Mouse (Mus musculus): ENCODE measurements around the gene Btbd9. TPM values are rescaled to one million over a fixed set of nuclear protein-coding genes. Genes with fewer than 3 reads are reported as not detected.

Btbd9 gene
- total and polyA plus RNA-seq, 3 experiments = 24.7 to 33.8 TPM; not detected in 1

DNA sequence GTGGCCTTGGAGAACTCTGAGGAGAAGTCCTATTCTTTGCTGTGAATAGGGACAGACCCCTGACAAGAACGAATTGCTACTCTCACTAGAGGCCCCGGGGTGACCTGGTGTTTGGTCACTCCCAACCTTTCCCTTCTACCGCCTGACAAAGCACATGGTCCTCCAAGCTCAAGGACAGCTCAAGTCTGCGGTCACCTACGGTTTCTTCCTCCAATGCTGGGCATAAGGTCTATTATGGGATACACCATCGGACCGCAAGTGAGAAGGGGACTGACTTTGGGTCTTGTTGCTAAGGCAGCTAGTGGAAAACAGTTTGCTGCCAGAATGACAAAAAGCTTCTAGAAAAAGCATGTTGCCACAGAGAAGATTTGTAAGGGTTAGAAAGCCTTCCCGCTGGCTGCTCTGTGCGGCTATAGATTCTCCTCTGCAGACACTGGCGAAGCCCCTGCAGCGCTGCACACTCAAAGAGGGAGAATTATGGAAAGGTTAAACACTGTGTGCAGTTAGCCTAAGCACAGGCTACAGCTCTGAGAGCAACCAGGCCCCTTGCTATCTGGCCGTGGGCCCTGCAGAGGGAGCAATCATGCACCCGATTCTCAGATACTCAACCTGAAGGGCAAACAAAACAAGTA lies 235.7 kb downstream of the Btbd9 start:
- no peak overlapping the region for H3K4me3 ChIP-seq (ENCODE audit: control insufficient read depth in 1 of 2, insufficient read depth in 1 of 2, low read depth in 2 of 2, low read length in 2 of 2)
- TF ChIP-seq CTCF (IDR thresholded peaks at IDR 0.05 in 2 of 3, conservative IDR thresholded peaks at IDR 0.05 in 1 of 3; ENCODE audit: control insufficient read depth in 1 of 3, insufficient read depth in 1 of 3, low read depth in 2 of 3, low read length in 3 of 3, poor library complexity in 1 of 3, severe bottlenecking in 1 of 3) = no peak
- no peaks in the 10 kb centered on the region for H3K27me3 ChIP-seq (ENCODE audit: control insufficient read depth in 1 of 2, insufficient read depth in 2 of 2, low read length in 2 of 2)
- no peak overlapping the region for H3K9ac ChIP-seq (ENCODE audit: control insufficient read depth, low read depth, low read length, poor library complexity, severe bottlenecking)
- H3K9me3 ChIP-seq (replicated peaks; ENCODE audit: insufficient read depth, low read length) = no peaks in the 10 kb centered on the region
- no peaks in the 10 kb centered on the region; a peak in 1 of 4 replicates for H3K4me1 ChIP-seq (ENCODE audit: control insufficient read depth in 1 of 2, insufficient read depth in 2 of 2, low read length in 2 of 2)
- H3K79me2 ChIP-seq (ENCODE audit: control insufficient read depth, insufficient read depth, low read length, poor library complexity) = no peaks in the 10 kb centered on the region
- 0 out of 4 replicates have a peak, but pooled peaks cover 0 to under 1% of the 10 kb centered on the region in 2 experiments for H3K36me3 ChIP-seq (ENCODE audit: control insufficient read depth in 1 of 2, insufficient read depth in 2 of 2, low read length in 2 of 2)
- DNase-seq (ENCODE audit: low read depth, low spot score) = no peak
- no peak overlapping the region for H3K27ac ChIP-seq (ENCODE audit: control insufficient read depth, low read depth, low read length)

DNA sequence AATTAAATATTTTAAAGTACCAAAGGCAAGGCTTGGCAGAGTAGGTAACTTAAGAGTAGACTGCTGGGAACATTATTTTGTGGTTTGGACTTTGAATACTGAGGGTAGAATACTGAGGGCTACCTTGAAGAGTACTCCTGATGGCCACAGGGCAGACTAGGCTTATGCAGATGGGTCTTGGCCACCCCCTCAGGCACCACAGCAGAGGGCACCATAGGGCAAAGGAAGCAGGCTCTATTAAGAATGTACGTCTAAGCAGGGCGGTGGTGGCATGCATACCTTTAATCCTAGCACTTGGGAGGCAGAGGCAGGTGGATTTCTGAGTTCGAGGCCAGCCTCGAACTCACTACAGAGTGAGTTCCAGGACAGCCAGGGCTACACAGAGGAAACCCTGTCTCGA lies 237.0 kb downstream of the Btbd9 start:
- Histone ChIP-seq H3K9ac (ENCODE audit: control insufficient read depth, low read depth, low read length, poor library complexity, severe bottlenecking) (no peak overlapping the region), H3K4me3 (ENCODE audit: control insufficient read depth in 1 of 2, insufficient read depth in 1 of 2, low read depth in 2 of 2, low read length in 2 of 2) (no peak overlapping the region), H3K9me3 (replicated peaks; ENCODE audit: insufficient read depth, low read length) (no peaks in the 10 kb centered on the region), H3K27ac (ENCODE audit: control insufficient read depth, low read depth, low read length) (no peak overlapping the region), H3K27me3 (ENCODE audit: control insufficient read depth in 1 of 2, insufficient read depth in 2 of 2, low read length in 2 of 2) (no peaks in the 10 kb centered on the region), H3K79me2 (ENCODE audit: control insufficient read depth, insufficient read depth, low read length, poor library complexity) (no peaks in the 10 kb centered on the region), H3K4me1 (ENCODE audit: control insufficient read depth in 1 of 2, insufficient read depth in 2 of 2, low read length in 2 of 2) (no peaks in the 10 kb centered on the region; a peak in 1 of 4 replicates), H3K36me3 (ENCODE audit: control insufficient read depth in 1 of 2, insufficient read depth in 2 of 2, low read length in 2 of 2) (no peaks in the 10 kb centered on the region)
- TF ChIP-seq ZKSCAN1 (IDR thresholded peaks at IDR 0.05; ENCODE audit: low read depth, low read length) = no peak
- TF ChIP-seq NRF1 (IDR thresholded peaks at IDR 0.05; ENCODE audit: insufficient read depth, low read depth, low read length, poor library complexity, severe bottlenecking) = no peak
- no peak for TF ChIP-seq HCFC1 (IDR thresholded peaks at IDR 0.05; ENCODE audit: low read depth, low read length)
- TF ChIP-seq UBTF (IDR thresholded peaks at IDR 0.05; ENCODE audit: borderline replicate concordance, insufficient read depth, low read depth, low read length) = no peak
- no peak for TF ChIP-seq MYC (IDR thresholded peaks at IDR 0.05; ENCODE audit: low read depth, low read length)
- no peak for TF ChIP-seq SMC3 (IDR thresholded peaks at IDR 0.05; ENCODE audit: low read depth, low read length)
- TF ChIP-seq BHLHE40 (IDR thresholded peaks at IDR 0.05; ENCODE audit: borderline replicate concordance, low read depth, low read length) = no peak
- no peak for TF ChIP-seq ZC3H11A (IDR thresholded peaks at IDR 0.05; ENCODE audit: low read depth, low read length)
- TF ChIP-seq POLR2AphosphoS2 (IDR thresholded peaks at IDR 0.05; ENCODE audit: low read length) = no peak
- no peak for TF ChIP-seq NELFE (IDR thresholded peaks at IDR 0.05; ENCODE audit: low read depth, low read length)
- TF ChIP-seq SIN3A (IDR thresholded peaks at IDR 0.05; ENCODE audit: low read length) = no peak
- no peak for TF ChIP-seq USF2 (IDR thresholded peaks at IDR 0.05; ENCODE audit: borderline replicate concordance in 1 of 2, insufficient read depth in 1 of 2, low read depth in 1 of 2, low read length in 2 of 2)
- no peak for TF ChIP-seq POLR2A (IDR thresholded peaks at IDR 0.05; ENCODE audit: control insufficient read depth in 1 of 2, insufficient read depth in 1 of 2, low read depth in 1 of 2, low read length in 2 of 2, poor library complexity in 1 of 2)
- TF ChIP-seq KAT2A (conservative IDR thresholded peaks at IDR 0.05; ENCODE audit: low read depth, low read length) = no peak
- no peak for TF ChIP-seq ETS1 (IDR thresholded peaks at IDR 0.05; ENCODE audit: low read depth, low read length)
- no peak for TF ChIP-seq CHD2 (IDR thresholded peaks at IDR 0.05; ENCODE audit: low read length)
- TF ChIP-seq MYB (IDR thresholded peaks at IDR 0.05; ENCODE audit: low read depth, low read length) = no peak
- TF ChIP-seq TCF12 (IDR thresholded peaks at IDR 0.05; ENCODE audit: low read depth, low read length) = no peak
- no peak for DNase-seq (ENCODE audit: low read depth, low spot score)

All from MEL (cell line).